Mouse (Mus musculus): ENCODE data around the gene Chchd10.
A peak's percentile ranks its signal among the peaks of the same experiment; 100 is the strongest.
"Not testable (repeated sequence)": the region's sequence is repeated elsewhere in the genome, so short reads cannot be mapped to it uniquely, and the experiment has no call there.

The Chchd10 gene

GRCm38 (mm10) chr10:75932891-75933290 lies at the start of gene Chchd10:
Chchd10 (plus strand) TSS chr10:75933130.
- DNase-seq = no peak

DNA sequence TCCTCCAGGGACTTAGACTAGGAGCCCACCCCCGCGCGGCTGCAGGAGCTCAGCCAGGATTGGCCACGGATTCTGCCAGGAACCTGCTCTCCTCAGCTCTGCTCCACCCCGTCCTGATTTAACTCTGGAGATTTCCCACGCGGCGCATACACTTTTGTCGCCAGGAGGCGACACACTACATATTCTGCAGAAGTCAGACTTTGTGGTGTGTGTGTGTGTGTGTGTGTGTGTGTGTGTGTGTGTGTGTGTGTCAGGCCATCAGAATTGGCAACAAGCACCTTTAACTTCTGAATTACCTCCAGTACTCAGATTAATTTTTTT lies 49.7 kb upstream of the Chchd10 start:
- peak; percentile 80 to 86 for DNase-seq

DNA sequence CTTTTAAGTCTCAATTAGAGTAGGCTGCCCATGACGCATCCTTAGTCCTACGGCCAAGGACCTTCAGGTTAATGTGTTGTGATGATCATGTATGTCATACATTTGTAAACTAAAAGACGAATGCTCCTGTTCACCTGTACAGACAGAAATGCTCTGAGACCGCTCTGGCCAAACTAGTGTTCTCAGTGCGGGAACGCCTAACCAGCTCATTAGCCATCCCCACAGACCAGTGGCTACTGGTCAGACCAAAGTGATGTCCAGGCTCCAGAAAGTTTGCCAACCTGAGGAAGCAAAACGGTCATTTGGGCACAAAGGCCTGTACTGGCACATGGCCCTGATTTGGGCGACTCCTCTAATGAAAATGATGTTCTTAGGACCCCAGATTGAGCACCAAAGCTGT lies 48.2 kb upstream of the Chchd10 start:
- DNase-seq = no peak

- not testable (repeated sequence) for DNase-seq
Measured at GRCm38 (mm10) chr10:75887504-75887903, 45.4 kb upstream of the Chchd10 start.

DNA sequence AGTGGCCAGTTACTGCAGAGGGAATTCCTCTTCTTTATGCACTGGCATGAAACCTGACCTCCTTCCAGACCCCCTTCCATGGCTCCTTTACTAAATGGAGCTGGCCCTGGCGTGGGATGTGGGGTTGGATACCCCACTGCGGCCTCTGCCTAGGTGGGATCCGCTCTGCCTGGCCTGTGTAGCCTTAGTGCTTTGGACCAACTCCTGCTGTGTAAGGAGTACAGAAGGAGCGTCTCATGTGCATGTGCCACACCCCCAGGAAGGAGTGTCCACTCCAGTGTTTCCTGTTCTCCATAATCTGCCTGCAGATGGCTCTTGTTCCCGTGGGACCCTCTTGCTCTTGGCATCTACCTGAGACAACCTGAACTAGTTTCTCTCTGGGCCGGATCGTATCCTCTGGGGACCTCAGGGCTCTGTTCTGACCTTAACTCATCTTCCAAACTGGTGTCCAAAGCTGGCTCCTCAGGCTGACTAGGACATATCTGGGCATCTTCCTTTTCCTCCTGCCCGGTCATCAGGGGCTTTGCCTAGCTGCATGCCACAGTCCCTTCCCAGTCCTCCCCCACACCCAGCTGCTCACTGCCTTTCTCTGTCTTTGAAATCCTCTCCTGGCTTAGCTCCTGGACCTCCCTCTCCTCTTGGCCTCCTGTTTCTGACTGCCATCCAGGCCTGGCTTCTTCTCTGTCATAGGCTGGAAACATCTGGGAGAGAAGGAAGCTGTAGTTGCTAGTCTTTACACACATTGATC lies 43.4 kb upstream of the Chchd10 start:
- no peak for DNase-seq

DNA sequence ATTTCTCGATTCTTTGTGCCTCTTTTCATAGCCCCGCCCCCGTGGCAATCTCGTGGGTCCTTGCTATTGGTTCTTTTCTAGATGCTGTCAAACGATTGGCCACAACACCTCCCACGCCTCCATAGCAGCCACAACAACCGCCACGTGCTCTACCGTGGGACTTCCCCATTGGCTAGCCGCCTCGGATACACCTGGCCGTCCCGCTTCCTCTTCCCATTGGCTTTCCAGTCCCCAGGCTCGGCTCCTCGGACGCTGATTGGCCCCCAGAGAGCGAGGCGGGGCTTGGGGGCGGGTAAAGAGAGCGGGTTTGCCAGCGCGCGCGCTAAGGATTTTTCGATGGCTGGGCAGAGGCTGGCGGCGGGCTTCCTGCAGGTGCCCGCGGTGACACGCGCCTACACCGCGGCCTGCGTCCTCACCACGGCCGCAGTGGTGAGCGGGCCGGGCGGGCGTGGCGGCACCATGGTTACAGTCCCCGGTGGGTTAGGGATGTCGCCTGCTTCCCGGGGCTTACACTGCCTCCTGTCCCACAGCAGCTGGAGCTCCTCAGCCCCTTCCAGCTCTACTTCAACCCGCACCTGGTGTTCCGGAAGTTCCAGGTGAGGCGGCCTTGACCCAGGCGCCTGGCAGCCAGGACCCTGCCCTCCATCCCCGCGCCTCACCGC lies 39.7 kb upstream of the Chchd10 start, which contains the start of gene Derl3:
Gene Derl3, plus strand, starts transcription at position 325 of the 662 bp plus-strand sequence.
- DNase-seq = peak; percentile 94 to 96

DNA sequence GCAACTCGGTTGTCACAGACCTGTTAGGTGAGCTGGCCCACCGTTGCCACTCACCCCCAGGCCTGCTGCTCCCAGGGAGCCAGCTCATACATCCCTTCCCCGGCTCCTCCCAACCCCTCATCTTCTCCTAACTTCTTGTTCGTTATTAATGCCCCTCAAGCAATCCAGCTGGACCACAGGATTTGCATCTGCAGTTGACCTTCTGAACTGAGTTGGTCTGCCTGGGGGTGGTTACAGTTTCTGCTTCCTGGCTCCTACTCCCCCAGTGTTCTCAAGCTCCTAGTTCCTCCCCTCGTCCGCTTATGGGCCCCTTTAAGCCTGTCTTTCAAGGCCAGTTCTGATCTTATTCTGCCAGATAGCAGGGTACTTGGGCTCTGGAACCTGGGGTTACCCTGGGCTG lies 38.3 kb upstream of the Chchd10 start:
- no peak for DNase-seq

GRCm38 (mm10) chr10:75895730-75896129 lies 37.2 kb upstream of the Chchd10 start:
- DNase-seq = no peak

DNA sequence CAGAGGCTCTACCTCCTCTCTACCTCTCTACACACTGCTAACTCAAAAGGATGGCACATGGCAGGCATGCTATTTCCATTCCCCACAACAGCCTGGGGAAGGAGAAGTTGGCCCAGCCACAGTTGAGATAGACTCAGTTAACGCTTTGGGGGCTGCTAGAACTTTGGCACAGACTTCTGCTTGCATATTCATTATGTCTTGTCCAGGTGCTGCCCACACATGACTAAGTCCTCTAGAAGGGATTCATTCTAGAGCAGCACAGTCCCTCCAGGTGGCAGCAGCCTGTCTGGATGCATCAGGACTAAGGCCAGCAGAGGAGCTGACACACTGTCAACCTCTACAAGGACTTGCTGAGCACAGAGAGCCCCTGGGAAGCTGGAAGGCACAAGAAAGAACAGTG lies 36.7 kb upstream of the Chchd10 start:
- DNase-seq = no peak

- DNase-seq = peak; percentile 84 to 91
Measured at GRCm38 (mm10) chr10:75897373-75897772, 35.6 kb upstream of the Chchd10 start.

GRCm38 (mm10) chr10:75898039-75898564 lies 34.8 kb upstream of the Chchd10 start:
- DNase-seq = no peak

- no peak for DNase-seq
Measured at GRCm38 (mm10) chr10:75898846-75899245, 34.1 kb upstream of the Chchd10 start.

DNA sequence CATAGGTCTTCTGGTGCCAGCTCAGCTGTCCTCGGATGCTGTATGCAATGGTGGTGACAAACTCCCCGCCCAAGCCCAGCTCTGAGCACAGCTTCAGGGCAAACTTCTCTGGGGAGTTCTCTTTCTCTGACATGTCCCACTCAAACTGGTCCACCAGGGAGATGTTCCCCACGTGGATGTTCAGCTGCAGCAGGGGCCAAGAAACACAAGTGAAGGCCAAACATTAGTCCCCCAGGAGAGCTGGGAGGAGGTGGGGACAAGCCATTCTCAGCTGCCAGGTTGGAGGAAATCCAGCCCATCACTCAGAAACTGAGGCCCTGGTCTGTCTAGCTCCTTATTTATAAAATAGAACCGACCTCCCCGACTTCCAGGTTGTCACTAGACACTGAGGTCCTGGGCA lies 28.5 kb upstream of the Chchd10 start:
- no peak for DNase-seq

- DNase-seq = no peak
Measured at GRCm38 (mm10) chr10:75906882-75907281, 26.0 kb upstream of the Chchd10 start.

DNA sequence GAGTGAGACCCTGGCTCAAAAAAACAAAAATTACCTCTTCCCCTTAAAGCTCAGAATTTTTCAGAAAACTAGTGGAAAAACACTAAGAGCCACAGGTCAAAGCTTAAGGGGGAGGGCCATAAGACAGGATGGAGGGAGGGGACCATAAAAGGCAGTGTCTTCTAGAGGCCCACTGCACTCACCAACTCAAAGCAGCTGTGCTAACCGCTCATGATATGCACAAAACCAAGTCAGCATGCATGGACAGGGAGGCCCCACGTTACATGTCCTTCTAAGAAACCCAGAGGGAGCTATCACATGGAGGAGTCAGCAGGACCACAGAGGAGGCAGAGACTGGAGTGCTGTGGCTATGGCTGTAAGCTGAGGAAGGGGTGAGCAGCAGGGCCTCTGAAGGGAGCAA lies 22.2 kb upstream of the Chchd10 start:
- no peak for DNase-seq

GRCm38 (mm10) chr10:75913013-75913589 lies 19.8 kb upstream of the Chchd10 start:
- DNase-seq = no peak

DNA sequence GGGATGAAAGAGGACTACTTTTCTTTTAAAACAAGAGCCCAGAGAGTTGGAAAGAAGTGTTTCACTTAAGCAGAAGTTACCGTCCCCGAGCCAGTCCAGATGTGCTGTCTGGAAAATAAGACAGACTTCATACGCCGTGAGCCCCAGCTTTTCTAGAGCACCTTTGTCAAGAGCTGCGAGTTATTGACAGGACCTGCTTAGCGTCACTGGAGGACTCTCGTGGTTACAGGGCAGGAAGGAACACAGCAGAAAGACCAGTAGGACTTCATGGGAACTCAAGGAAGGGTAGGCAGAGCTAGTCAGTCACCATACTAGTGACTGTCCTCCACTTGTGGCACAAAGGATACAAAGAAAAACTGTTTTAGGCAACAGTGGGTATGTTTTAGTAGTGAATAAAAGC lies 17.4 kb upstream of the Chchd10 start:
- DNase-seq = no peak

DNA sequence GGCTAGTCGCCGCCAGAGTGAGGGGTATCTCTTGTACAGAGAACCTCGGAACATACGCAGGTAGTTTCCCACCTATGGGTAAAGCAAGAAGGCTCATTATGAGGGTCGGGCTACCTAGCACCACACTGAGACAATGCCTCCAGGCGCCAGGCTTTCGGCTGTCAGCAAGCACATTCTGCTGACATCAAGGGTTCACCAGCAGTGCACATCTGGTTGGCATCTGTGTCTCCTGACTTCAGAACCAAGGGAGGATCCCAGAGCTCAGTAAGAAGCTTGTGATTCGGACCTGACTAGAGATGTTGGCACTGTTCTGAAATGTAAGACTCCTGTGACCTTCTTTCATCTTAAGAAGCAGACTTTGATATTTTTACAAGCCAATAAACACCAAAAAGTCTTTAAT lies 16.1 kb upstream of the Chchd10 start:
- no peak for DNase-seq

DNA sequence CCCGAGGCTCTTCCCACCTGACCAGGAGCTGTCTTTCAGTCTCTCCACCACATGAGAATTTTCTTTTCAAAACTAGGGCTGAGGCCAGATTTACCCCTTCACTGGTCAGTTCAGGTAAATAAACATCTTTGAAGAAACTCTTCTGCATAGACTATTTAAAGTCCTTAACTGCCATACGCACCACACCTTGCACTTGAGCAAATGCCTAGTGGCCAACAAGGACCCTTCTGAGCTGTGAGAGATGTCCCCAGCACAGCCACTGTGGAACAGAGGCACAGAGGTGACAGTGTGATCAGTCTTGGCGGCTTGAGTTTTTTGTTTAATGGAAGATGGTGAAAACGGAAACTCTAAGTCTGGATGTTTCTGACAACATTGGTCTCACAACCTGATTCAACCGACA lies 13.9 kb upstream of the Chchd10 start:
- no peak for DNase-seq

DNA sequence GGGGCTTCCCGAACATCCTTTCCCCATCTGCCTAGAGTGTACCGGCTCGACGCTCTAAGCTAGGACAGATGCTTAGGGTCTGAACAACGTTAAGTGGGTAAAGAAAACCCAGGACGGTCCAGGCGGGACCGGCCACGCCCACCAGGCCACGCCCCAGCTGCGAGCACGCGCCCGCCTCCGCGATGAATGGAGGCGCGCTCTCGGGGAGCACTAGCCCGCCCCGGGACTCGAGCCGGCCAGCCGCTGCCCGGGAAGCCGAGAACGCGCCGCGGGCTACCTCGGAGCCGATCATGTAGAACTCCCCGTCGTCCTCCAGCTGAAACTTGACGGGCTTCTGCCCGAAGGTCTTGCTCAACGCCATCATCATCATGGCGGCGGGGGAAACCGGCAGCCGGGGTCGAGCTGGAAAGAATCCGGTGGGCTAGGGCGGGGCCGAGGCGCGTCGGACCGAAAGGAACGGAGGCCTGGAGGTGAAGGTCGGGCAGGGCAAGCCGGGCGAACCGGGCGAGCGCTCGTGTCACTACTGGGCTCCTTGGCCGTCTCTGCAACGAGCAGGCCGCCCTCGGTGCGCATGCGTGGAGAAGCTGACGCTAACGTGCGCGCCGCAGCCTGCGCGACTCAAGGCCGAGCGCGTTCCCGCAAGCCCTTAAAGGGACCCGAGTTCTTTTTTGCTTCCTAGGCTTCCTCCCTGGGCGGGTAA lies 11.8 kb upstream of the Chchd10 start, which contains the start of gene Smarcb1:
Gene Smarcb1, minus strand, starts transcription at position 592 of the 700 bp plus-strand sequence.
- peak; percentile 96 to 98 for DNase-seq

DNA sequence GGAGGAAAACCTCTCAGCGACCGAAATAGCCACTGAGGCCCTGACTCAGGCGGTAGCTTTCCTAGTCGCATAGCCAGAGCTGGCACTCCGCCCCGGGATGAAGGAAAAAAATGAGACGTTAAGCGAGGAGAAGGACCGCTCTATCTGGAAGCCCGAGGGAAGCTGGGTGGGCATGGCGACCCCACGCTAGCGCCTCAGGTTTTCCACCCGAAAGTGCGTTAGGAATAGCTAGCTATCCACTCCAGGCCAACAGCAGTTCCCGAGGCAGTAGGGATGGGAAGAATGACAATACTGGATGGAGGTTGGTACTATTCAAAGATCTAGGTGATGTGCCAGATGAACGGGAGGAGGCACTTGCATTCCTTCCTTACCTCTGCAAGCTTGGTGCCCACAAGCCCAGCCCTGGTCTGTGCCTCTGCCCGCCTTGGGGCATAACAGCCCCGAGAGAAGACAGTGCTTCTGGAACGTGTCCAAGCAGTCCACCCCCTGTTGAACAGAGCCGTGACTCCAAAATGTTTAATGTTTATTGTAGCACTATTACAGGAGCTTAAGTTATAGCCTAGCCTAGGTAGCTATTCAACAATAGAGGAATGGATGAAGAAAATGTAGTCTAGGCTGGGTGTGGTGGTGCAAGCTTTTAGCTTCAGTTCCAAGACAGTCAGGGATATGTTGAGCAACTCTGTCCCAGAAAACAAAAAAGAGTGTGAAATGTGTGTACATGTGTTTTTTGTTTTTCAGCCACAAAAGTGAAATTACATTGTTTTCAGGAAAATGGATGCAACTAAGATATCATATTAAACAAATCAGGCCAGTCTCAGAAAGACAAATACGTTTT lies 11.0 kb upstream of the Chchd10 start:
- DNase-seq = peak in 1 of 2 experiments; percentile 64

- no peak for DNase-seq
Measured at GRCm38 (mm10) chr10:75924324-75924723, 8.6 kb upstream of the Chchd10 start.

All from cerebellum, postnatal 25 days (tissue).